Mouse (Mus musculus) G1E (cell line): Measurements from ENCODE around the gene Col24a1. TPM values are rescaled to one million over a fixed set of nuclear protein-coding genes. Genes with fewer than 3 reads are reported as not detected.

Experiments
- ATAC-seq: 2 replicates; pipeline ENCODE4 v1.8.0; 2016; ENCODE audit warnings: mild to moderate bottlenecking; ENCODE audit not compliant: insufficient number of reproducible peaks, poor library complexity, low FRiP score, severe bottlenecking; ENCODE audit errors: extremely low read depth
- DNase-seq: peaks from one replicate; pipeline ENCODE4 v3.0.0; 2012; ENCODE audit warnings: low spot score
- H3K27me3 ChIP-seq: 2 replicates; pipeline ENCODE4 v1.6.1; 2012; ENCODE audit warnings: mild to moderate bottlenecking, low read length, inconsistent platforms; ENCODE audit not compliant: insufficient read depth
- H3K36me3 ChIP-seq: replicated peaks from 2 replicates; pipeline ENCODE3; 2012; ENCODE audit warnings: mild to moderate bottlenecking, inconsistent platforms
- H3K4me1 ChIP-seq: 2 replicates; pipeline ENCODE4 v1.6.1; 2012; ENCODE audit warnings: low read depth, low read length, inconsistent platforms, mixed read lengths; ENCODE audit not compliant: insufficient read depth
- H3K4me3 ChIP-seq: 2 replicates; pipeline ENCODE4 v1.5.1; 2012; ENCODE audit warnings: low read depth, mild to moderate bottlenecking, inconsistent platforms, low read length, moderate library complexity, mixed read lengths
- H3K9me3 ChIP-seq: replicated peaks from 2 replicates; pipeline ENCODE4 v1.6.1; 2012; ENCODE audit warnings: inconsistent platforms
- CTCF ChIP-seq: IDR thresholded peaks from 2 replicates; pipeline ENCODE4 v1.5.1; 2012; ENCODE audit warnings: low read depth, low read length, inconsistent platforms, mixed read lengths
- GATA1 ChIP-seq: IDR thresholded peaks from 2 replicates; pipeline ENCODE4 v1.6.1; 2012; ENCODE audit warnings: borderline replicate concordance, low read length, inconsistent platforms, mixed read lengths
- GATA2 ChIP-seq: IDR thresholded peaks from 2 replicates; pipeline ENCODE4 v1.6.1; 2012; ENCODE audit warnings: low read depth, low read length, inconsistent platforms, borderline replicate concordance
- POLR2AphosphoS5 ChIP-seq: IDR thresholded peaks from 2 replicates; pipeline ENCODE4 v1.6.1; 2012; ENCODE audit warnings: low read depth, low read length, inconsistent platforms; ENCODE audit not compliant: insufficient replicate concordance
- TAL1 ChIP-seq: conservative IDR thresholded peaks from 2 replicates; pipeline ENCODE4 v1.6.1; 2012; ENCODE audit warnings: low read depth, low read length, inconsistent platforms, mixed read lengths
- polyA plus RNA-seq: library from polyadenylated mRNA; stranded (reverse); fragments of >175 nt; gene quantifications from 2 replicates; pipeline ENCODE4 v1.2.3, GENCODE M21; 2012
- total RNA-seq, 2 experiments: library from RNA; stranded (forward) in 1 of 2; stranded (reverse) in 1 of 2; fragments of 200-1000 nt in 1 of 2; fragments of >200 nt in 1 of 2; fragmentation: Nextera tagmentation in 1 of 2; gene quantifications; 2 replicates each; pipeline ENCODE4 v1.2.3; 2014 to 2017

Col24a1 gene
- total and polyA plus RNA-seq, 3 experiments: 0.66 TPM; not detected in 2

DNA sequence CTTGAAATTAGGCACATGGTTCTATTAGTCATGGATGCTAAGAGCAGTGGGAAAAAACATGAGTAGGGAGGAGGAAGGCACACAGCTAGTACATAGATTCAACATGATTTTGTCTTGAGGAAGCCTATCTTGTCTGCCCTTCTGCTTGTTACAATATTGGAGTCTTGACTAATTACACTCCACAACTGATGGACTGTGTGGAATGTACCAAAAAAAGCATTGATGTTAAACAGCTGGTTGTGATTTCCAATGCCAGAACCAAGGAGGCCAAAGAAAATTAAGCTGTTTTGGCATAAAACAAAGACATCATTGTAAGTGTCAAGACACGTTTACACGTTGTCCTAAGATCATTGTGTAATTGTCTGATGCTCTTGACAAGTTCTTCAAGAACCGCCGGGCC, 29.1 kb upstream of the Col24a1 start:
- no peaks in the 10 kb centered on the region for H3K9me3 ChIP-seq
- no peaks in the 10 kb centered on the region for H3K4me1 ChIP-seq
- no peak for DNase-seq
- no peaks in the 10 kb centered on the region for H3K36me3 ChIP-seq
- no peaks in the 10 kb centered on the region for H3K27me3 ChIP-seq
- no peak for TF ChIP-seq GATA2
- no peak for TF ChIP-seq POLR2AphosphoS5
- TF ChIP-seq GATA1: no peak
- no peak for TF ChIP-seq CTCF
- no peak for TF ChIP-seq TAL1
- no peak for ATAC-seq
- no peak overlapping the region for H3K4me3 ChIP-seq

DNA sequence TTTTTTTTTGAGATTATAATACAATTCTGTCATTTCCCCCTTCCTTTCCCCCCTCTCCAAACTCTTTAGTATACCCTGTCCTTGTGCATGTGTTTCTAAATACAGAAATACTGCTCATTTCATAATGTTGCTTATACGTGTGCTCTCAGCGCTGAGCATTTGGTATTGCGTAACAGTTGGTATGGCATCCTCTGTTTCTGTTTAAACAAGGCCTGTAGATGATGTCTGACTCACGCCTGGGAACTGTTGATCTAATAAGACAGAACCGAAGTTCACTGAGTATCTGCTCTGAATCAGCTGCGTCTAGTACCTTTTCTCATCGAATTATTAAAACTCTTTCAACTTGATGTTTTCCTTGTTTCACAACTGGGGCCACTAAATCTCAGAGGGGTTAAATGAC, 24.2 kb upstream of the Col24a1 start:
- ATAC-seq: no peak
- no peak for TF ChIP-seq GATA2
- no peak for TF ChIP-seq GATA1
- no peak for TF ChIP-seq POLR2AphosphoS5
- TF ChIP-seq TAL1: no peak
- TF ChIP-seq CTCF: no peak
- DNase-seq: no peak
- no peaks in the 10 kb centered on the region for H3K4me1 ChIP-seq
- no peaks in the 10 kb centered on the region for H3K27me3 ChIP-seq
- no peaks in the 10 kb centered on the region for H3K9me3 ChIP-seq
- no peak overlapping the region for H3K4me3 ChIP-seq
- H3K36me3 ChIP-seq: no peaks in the 10 kb centered on the region

DNA sequence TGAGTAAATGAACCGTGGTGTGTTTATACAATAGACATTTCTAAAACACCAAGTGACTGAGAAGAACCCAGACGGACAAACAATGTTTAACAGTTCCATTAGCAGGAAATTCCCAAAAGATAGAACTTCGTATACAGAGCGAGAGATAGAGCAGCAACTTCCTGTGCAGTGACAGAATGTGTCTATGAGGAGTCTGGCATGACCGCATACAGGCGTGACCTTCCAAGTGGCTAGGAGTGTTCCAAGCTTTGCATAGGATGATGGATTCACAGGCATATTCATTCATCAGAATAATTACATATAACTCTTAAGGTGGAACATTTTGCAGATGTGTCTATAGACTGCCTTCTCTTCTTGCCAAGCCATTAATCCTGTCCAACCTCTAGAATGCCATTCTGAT, 18.1 kb upstream of the Col24a1 start:
- H3K9me3 ChIP-seq: peaks cover 5% of the 10 kb centered on the region
- TF ChIP-seq TAL1 (no peak), CTCF (no peak), GATA2 (no peak), POLR2AphosphoS5 (no peak)
- H3K36me3 ChIP-seq: no peaks in the 10 kb centered on the region
- no peaks in the 10 kb centered on the region for H3K27me3 ChIP-seq
- H3K4me1 ChIP-seq: no peaks in the 10 kb centered on the region
- H3K4me3 ChIP-seq: no peak overlapping the region
- ATAC-seq: no peak
- no peak for DNase-seq

DNA sequence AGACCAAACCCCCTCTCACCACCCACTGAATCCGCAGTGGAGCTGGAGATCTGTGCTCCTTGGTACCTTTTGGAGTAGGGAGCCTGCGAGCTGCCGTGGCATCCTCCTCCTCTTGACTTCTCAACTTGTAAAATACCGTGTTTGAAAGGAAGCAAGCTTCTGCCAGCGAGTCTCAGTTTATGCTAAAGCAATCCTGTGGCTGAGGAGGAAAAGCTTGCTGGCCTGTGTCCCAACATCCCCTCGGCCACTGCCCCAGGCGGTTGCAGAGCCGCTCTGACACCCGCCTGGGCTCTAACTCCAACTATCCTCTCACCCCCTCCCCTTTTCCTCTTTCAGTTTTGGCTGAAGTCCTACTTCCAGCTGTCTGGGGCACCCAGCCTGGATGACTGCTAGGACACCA, 935 bp downstream of the Col24a1 start:
- H3K36me3 ChIP-seq: no peaks in the 10 kb centered on the region
- ATAC-seq (no peak), DNase-seq (no peak)
- peaks cover 24% of the 10 kb centered on the region for H3K9me3 ChIP-seq
- TF ChIP-seq TAL1 (no peak), GATA2 (no peak), GATA1 (no peak), CTCF (no peak), POLR2AphosphoS5 (no peak)
- H3K4me1 ChIP-seq: no peaks in the 10 kb centered on the region
- H3K27me3 ChIP-seq: no peaks in the 10 kb centered on the region
- no peak overlapping the region for H3K4me3 ChIP-seq

DNA sequence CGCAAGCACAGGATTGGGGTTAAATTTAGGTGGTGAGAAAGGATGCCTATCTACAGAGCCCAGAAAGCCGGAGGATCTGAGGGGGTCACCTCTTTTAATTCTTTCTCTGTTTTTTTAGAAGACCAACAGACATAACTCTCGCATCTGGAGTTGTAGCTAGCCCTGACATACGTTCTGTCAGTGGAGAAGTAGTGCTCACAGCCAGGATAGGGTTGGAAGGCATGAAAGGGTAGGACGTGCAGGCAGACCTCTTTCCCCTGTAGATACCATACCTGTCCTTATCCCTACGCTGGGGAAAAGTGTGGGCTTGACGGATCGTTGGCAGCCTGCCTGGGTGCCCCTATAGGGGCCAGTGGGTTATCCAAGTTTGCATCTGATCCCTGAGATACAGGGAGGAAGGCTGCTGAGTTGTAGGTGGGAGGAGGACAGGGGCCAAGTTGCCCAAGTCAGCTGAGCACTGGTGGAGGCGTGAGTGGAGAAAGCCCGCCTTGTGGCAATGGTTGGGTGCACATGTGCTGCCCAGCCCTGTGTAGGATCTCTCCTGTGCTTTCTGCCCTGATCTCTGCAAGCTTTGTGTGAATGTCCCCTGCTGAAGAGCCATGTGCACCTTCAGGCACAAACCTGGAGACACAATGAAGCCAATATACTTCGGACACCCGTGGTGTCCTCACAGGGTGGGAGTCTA, 1.5 kb downstream of the Col24a1 start:
- Histone ChIP-seq H3K27me3 (no peaks in the 10 kb centered on the region), H3K36me3 (no peaks in the 10 kb centered on the region), H3K4me1 (no peaks in the 10 kb centered on the region), H3K4me3 (no peak overlapping the region), H3K9me3 (peaks cover 24% of the 10 kb centered on the region)
- DNase-seq (no peak), ATAC-seq (no peak)
- TF ChIP-seq GATA1 (no peak), TAL1 (no peak), POLR2AphosphoS5 (no peak), CTCF (no peak), GATA2 (no peak)

DNA sequence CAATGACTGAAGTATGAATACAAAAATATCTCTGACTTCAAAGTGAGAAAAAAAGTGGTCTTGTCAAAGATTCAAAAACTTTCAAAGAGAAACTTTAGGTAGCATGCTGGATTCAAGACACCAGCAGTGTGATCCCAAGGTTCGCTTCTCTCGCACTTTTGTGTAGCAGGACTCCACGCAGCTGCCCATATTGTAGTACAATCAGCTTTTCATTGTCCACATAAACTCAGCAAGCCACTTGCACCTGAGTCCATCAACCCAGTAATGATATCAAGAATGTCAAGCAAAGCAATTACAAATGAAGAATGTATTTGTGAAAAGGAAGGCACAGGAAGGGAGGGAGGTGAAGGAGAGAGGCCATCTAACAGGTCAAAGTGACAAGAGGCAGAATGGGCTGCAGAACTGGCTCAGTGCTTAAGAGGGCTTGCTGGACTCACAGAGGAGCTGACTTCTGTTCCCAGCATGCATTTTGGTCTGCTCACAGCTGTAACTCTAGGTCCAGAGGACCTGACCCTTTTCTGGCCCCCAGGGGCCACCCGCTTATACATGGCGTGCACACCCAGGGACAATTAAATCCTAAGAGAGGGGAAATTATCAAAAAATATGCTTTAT, 7.8 kb downstream of the Col24a1 start:
- no peak for ATAC-seq
- no peaks in the 10 kb centered on the region for H3K4me1 ChIP-seq

More for the DNA sequence above, 7.8 kb downstream of the Col24a1 start:
- TF ChIP-seq POLR2AphosphoS5 (no peak), GATA1 (no peak), TAL1 (no peak), GATA2 (no peak), CTCF (no peak)
- DNase-seq: no peak
- no peaks in the 10 kb centered on the region for H3K36me3 ChIP-seq
- H3K27me3 ChIP-seq: no peaks in the 10 kb centered on the region
- H3K4me3 ChIP-seq: no peak overlapping the region
- peaks cover 2% of the 10 kb centered on the region; the same call in 1 of the 2 replicates for H3K9me3 ChIP-seq
